Mouse (Mus musculus) heart, embryonic 13.5 days (tissue): ENCODE data around the gene Slx1b. TPM values are rescaled to one million over a fixed set of nuclear protein-coding genes. Genes with fewer than 3 reads are reported as not detected.
A peak's percentile ranks its signal among the peaks of the same experiment; 100 is the strongest.
"Not testable (repeated sequence)": the region's sequence is repeated elsewhere in the genome, so short reads cannot be mapped to it uniquely, and the experiment has no call there.

Experiments
- ATAC-seq: fragments of 200-750 bp; cut with Nextera tagmentation; 2 replicates; pipeline ENCODE4 v1.8.0; 2017; ENCODE audit warnings: moderate TSS enrichment; ENCODE audit not compliant: insufficient number of reproducible peaks, low FRiP score, low TSS enrichment; ENCODE audit errors: extremely low read depth
- H3K27ac ChIP-seq: fragments of 300-500 bp; sonication (generic); replicated peaks from 2 replicates; pipeline ENCODE4 v1.5.1; 2015; ENCODE audit warnings: moderate library complexity, mild to moderate bottlenecking, inconsistent platforms
- H3K27me3 ChIP-seq: fragments of 300-500 bp; sonication (generic); replicated peaks from 2 replicates; pipeline ENCODE4 v1.6.1; 2015; ENCODE audit warnings: mild to moderate bottlenecking, inconsistent platforms
- H3K36me3 ChIP-seq: fragments of 300-500 bp; sonication (generic); 2 replicates; pipeline ENCODE4 v1.6.1; 2015; ENCODE audit warnings: mild to moderate bottlenecking, inconsistent platforms
- H3K4me1 ChIP-seq: fragments of 300-500 bp; sonication (generic); 2 replicates; pipeline ENCODE4 v1.6.1; 2015; ENCODE audit warnings: inconsistent platforms
- H3K4me2 ChIP-seq: fragments of 300-500 bp; sonication (generic); 2 replicates; pipeline ENCODE4 v1.6.1; 2015; ENCODE audit warnings: inconsistent platforms, mild to moderate bottlenecking, moderate library complexity
- H3K4me3 ChIP-seq: fragments of 300-500 bp; sonication (generic); 2 replicates; pipeline ENCODE4 v1.5.1; 2015; ENCODE audit warnings: moderate library complexity, mild to moderate bottlenecking, inconsistent platforms
- H3K9ac ChIP-seq: fragments of 300-500 bp; sonication (generic); 2 replicates; pipeline ENCODE4 v1.6.1; 2015; ENCODE audit warnings: inconsistent platforms, mild to moderate bottlenecking, moderate library complexity
- H3K9me3 ChIP-seq: fragments of 300-500 bp; sonication (generic); 2 replicates; pipeline ENCODE4 v1.6.1; 2016; ENCODE audit warnings: inconsistent platforms
- WGBS: fragments of 180-500 bp; shearing (Covaris S2); methylation state at CpG from one replicate; pipeline ENCODE4 v1.1.7; 2015; ENCODE audit warnings: mixed read lengths; 5-methylcytosine and 5-hydroxymethylcytosine counted together
- polyA plus RNA-seq: library from polyadenylated mRNA; unstranded; fragments of >200 nt; fragmentation: Nextera tagmentation; extraction: Ambion mirVana; gene quantifications from 2 replicates; pipeline ENCODE4 v1.2.1, GENCODE M21; 2015

Gene Slx1b
- polyA plus RNA-seq: 6.9 and 7.1 TPM in 2 replicates

- Histone ChIP-seq H3K4me1 (peaks cover 30% of the 10 kb centered on the region), H3K27me3 (no peaks in the 10 kb centered on the region), H3K27ac (peak within 1 kb of the TSS; percentile 96), H3K9ac (peak within 1 kb of the TSS; percentile 92), H3K4me3 (peak within 1 kb of the TSS; percentile 72), H3K9me3 (no peaks in the 10 kb centered on the region), H3K4me2 (peak within 1 kb of the TSS; percentile 79), H3K36me3 (peaks cover 26% of the 10 kb centered on the region)
- ATAC-seq: peak; percentile 96
- under 1% methylated on average over 40 of the region's 40 CpGs for WGBS
These were observed at the start of gene Slx1b for GRCm38 (mm10) chr7:126695631-126696207. Gene Slx1b (minus strand): TSS chr7:126695784.

- Histone ChIP-seq H3K4me3 (no peak overlapping the region), H3K4me2 (no peak overlapping the region), H3K9me3 (no peaks in the 10 kb centered on the region), H3K36me3 (no peaks in the 10 kb centered on the region), H3K4me1 (no peaks in the 10 kb centered on the region), H3K27me3 (no peaks in the 10 kb centered on the region), H3K9ac (no peak overlapping the region), H3K27ac (no peak overlapping the region)
- 87% methylated on average over 13 of the region's 13 CpGs for WGBS
- ATAC-seq: no peak
These were observed 46.4 kb upstream of the Slx1b start for GRCm38 (mm10) chr7:126741964-126742482.

GRCm38 (mm10) chr7:126741452-126741851 lies 45.9 kb upstream of the Slx1b start:
- 73% methylated on average over 5 of the region's 5 CpGs for WGBS
- no peaks in the 10 kb centered on the region for H3K27me3 ChIP-seq
- H3K9me3 ChIP-seq: no peaks in the 10 kb centered on the region
- H3K9ac ChIP-seq: no peak overlapping the region
- H3K4me2 ChIP-seq: no peak overlapping the region
- H3K4me3 ChIP-seq: no peak overlapping the region
- ATAC-seq: no peak
- no peaks in the 10 kb centered on the region for H3K36me3 ChIP-seq
- H3K27ac ChIP-seq: no peak overlapping the region
- no peaks in the 10 kb centered on the region for H3K4me1 ChIP-seq

GRCm38 (mm10) chr7:126740977-126741376 lies 45.4 kb upstream of the Slx1b start:
- H3K27ac ChIP-seq: no peak overlapping the region
- no peak overlapping the region for H3K4me3 ChIP-seq
- ATAC-seq: no peak
- H3K36me3 ChIP-seq: no peaks in the 10 kb centered on the region
- no peak overlapping the region for H3K9ac ChIP-seq
- 61% methylated on average over 5 of the region's 5 CpGs for WGBS
- no peak overlapping the region for H3K4me2 ChIP-seq
- H3K27me3 ChIP-seq: no peaks in the 10 kb centered on the region
- no peaks in the 10 kb centered on the region for H3K4me1 ChIP-seq
- H3K9me3 ChIP-seq: no peaks in the 10 kb centered on the region

- Histone ChIP-seq H3K36me3 (no peaks in the 10 kb centered on the region), H3K27me3 (no peaks in the 10 kb centered on the region), H3K4me2 (no peak overlapping the region), H3K9me3 (no peaks in the 10 kb centered on the region), H3K4me3 (no peak overlapping the region), H3K27ac (no peak overlapping the region), H3K9ac (no peak overlapping the region), H3K4me1 (no peaks in the 10 kb centered on the region)
- ATAC-seq: no peak
- 79% methylated on average over 13 of the region's 13 CpGs for WGBS
These were observed 44.6 kb upstream of the Slx1b start for GRCm38 (mm10) chr7:126740132-126740735.

GRCm38 (mm10) chr7:126739551-126739950 lies 44.0 kb upstream of the Slx1b start:
- Histone ChIP-seq H3K27me3 (no peaks in the 10 kb centered on the region), H3K4me3 (no peak overlapping the region), H3K36me3 (no peaks in the 10 kb centered on the region), H3K4me2 (no peak overlapping the region), H3K27ac (no peak overlapping the region), H3K4me1 (no peaks in the 10 kb centered on the region), H3K9me3 (no peaks in the 10 kb centered on the region), H3K9ac (no peak overlapping the region)
- no peak for ATAC-seq
- WGBS: 85% methylated on average over 17 of the region's 17 CpGs

- Histone ChIP-seq H3K9me3 (no peaks in the 10 kb centered on the region), H3K4me1 (no peaks in the 10 kb centered on the region), H3K9ac (no peak overlapping the region), H3K4me2 (no peak overlapping the region), H3K27me3 (no peaks in the 10 kb centered on the region), H3K4me3 (no peak overlapping the region), H3K36me3 (no peaks in the 10 kb centered on the region), H3K27ac (no peak overlapping the region)
- ATAC-seq: no peak
- WGBS: 68% methylated on average over 8 of the region's 8 CpGs
These were observed 40.5 kb upstream of the Slx1b start for GRCm38 (mm10) chr7:126736122-126736521.

GRCm38 (mm10) chr7:126730256-126730789 lies 34.7 kb upstream of the Slx1b start:
- H3K9me3 ChIP-seq, ATAC-seq, H3K4me3 ChIP-seq, H3K27ac ChIP-seq, H3K27me3 ChIP-seq, H3K4me1 ChIP-seq, H3K9ac ChIP-seq, H3K36me3 ChIP-seq, H3K4me2 ChIP-seq: not testable (repeated sequence)
- WGBS: 67% methylated on average over 4 of the region's 4 CpGs

GRCm38 (mm10) chr7:126725667-126726066 lies 30.1 kb upstream of the Slx1b start:
- H3K27ac ChIP-seq: no peak overlapping the region
- no peak overlapping the region for H3K9ac ChIP-seq
- H3K4me3 ChIP-seq: no peak overlapping the region
- no peaks in the 10 kb centered on the region for H3K36me3 ChIP-seq
- H3K4me1 ChIP-seq: no peaks in the 10 kb centered on the region
- WGBS: 65% methylated on average over 5 of the region's 5 CpGs
- no peak for ATAC-seq
- no peaks in the 10 kb centered on the region for H3K27me3 ChIP-seq
- no peak overlapping the region for H3K4me2 ChIP-seq
- 0 out of 2 replicates have a peak, but pooled peaks cover 4% of the 10 kb centered on the region for H3K9me3 ChIP-seq

- WGBS: 51% methylated on average over 3 of the region's 3 CpGs
- no peak overlapping the region for H3K4me3 ChIP-seq
- no peaks in the 10 kb centered on the region for H3K36me3 ChIP-seq
- H3K27me3 ChIP-seq: no peaks in the 10 kb centered on the region
- H3K9me3 ChIP-seq: 0 out of 2 replicates have a peak, but pooled peaks cover 4% of the 10 kb centered on the region
- H3K4me2 ChIP-seq: no peak overlapping the region
- H3K9ac ChIP-seq: no peak overlapping the region
- no peaks in the 10 kb centered on the region for H3K4me1 ChIP-seq
- no peak overlapping the region for H3K27ac ChIP-seq
- no peak for ATAC-seq
These were observed 29.5 kb upstream of the Slx1b start for GRCm38 (mm10) chr7:126725077-126725476.

- 82% methylated on average over 13 of the region's 13 CpGs for WGBS
- H3K4me1 ChIP-seq: no peaks in the 10 kb centered on the region
These were observed 26.1 kb upstream of the Slx1b start for GRCm38 (mm10) chr7:126721635-126722034.

More at GRCm38 (mm10) chr7:126721635-126722034, 26.1 kb upstream of the Slx1b start:
- Histone ChIP-seq H3K27ac (no peak overlapping the region), H3K27me3 (no peaks in the 10 kb centered on the region), H3K9ac (no peak overlapping the region), H3K4me3 (no peak overlapping the region), H3K4me2 (no peak overlapping the region), H3K36me3 (no peaks in the 10 kb centered on the region), H3K9me3 (0 out of 2 replicates have a peak, but pooled peaks cover 4% of the 10 kb centered on the region)
- ATAC-seq: no peak
